Mouse (Mus musculus) ES-Bruce4 (cell line): ENCODE measurements around the gene 4930452B06Rik.
A peak's percentile ranks its signal among the peaks of the same experiment; 100 is the strongest.

Experiments used
- CTCF ChIP-seq: IDR thresholded peaks from one replicate; pipeline ENCODE4 v1.8.1; 2011; ENCODE audit warnings: low read depth, low read length
- EP300 ChIP-seq: IDR thresholded peaks from 2 replicates; pipeline ENCODE4 v1.6.1; 2011; ENCODE audit warnings: low read depth, low read length; ENCODE audit not compliant: insufficient read depth
- POLR2A ChIP-seq: IDR thresholded peaks from one replicate; pipeline ENCODE4 v1.8.1; 2011; ENCODE audit warnings: low read length; ENCODE audit not compliant: insufficient read depth

GRCm38 (mm10) chr14:8405946-8406345 is 260.1 kb downstream of the 4930452B06Rik start:
- TF ChIP-seq CTCF (no peak), POLR2A (no peak), EP300 (0 out of 2 replicates have a peak, but pooled peaks have one; percentile 21)
